Mouse (Mus musculus): ENCODE measurements around the gene Hpse2.
"Not testable (repeated sequence)": the region's sequence is repeated elsewhere in the genome, so short reads cannot be mapped to it uniquely, and the experiment has no call there.

Gene Hpse2

GRCm38 (mm10) chr19:43388017-43388904, at the start of gene Hpse2:
TSS of gene Hpse2 (minus strand) at chr19:43388355.
- DNase-seq (ENCODE audit: low spot score in 2 of 2), result no peak

GRCm38 (mm10) chr19:43427446-43428224, 39.5 kb upstream of the Hpse2 start:
- no peak for DNase-seq (ENCODE audit: low spot score in 2 of 2)

GRCm38 (mm10) chr19:43424082-43424481, 35.9 kb upstream of the Hpse2 start:
- no peak for DNase-seq (ENCODE audit: low spot score in 2 of 2)

GRCm38 (mm10) chr19:43420506-43420905, 32.4 kb upstream of the Hpse2 start:
- DNase-seq (ENCODE audit: low spot score in 2 of 2), result no peak

GRCm38 (mm10) chr19:43415565-43415964, 27.4 kb upstream of the Hpse2 start:
- no peak for DNase-seq (ENCODE audit: low spot score in 2 of 2)

GRCm38 (mm10) chr19:43407181-43407580, 19.0 kb upstream of the Hpse2 start:
- no peak for DNase-seq (ENCODE audit: low spot score in 2 of 2)

- DNase-seq (ENCODE audit: low spot score in 2 of 2), result no peak
These were observed 8.2 kb upstream of the Hpse2 start for GRCm38 (mm10) chr19:43396327-43396726.

GRCm38 (mm10) chr19:43387071-43387770, 934 bp downstream of the Hpse2 start:
- no peak for DNase-seq (ENCODE audit: low spot score in 2 of 2)

- no peak for DNase-seq (ENCODE audit: low spot score in 2 of 2)
These were observed 1.9 kb downstream of the Hpse2 start for GRCm38 (mm10) chr19:43386041-43386952.

- DNase-seq (ENCODE audit: low spot score in 2 of 2), result no peak
These were observed 2.7 kb downstream of the Hpse2 start for GRCm38 (mm10) chr19:43385451-43385850.

- DNase-seq (ENCODE audit: low spot score in 2 of 2), result no peak
These were observed 3.1 kb downstream of the Hpse2 start for GRCm38 (mm10) chr19:43384978-43385431.

GRCm38 (mm10) chr19:43384346-43384977, 3.7 kb downstream of the Hpse2 start:
- no peak for DNase-seq (ENCODE audit: low spot score in 2 of 2)

- no peak for DNase-seq (ENCODE audit: low spot score in 2 of 2)
These were observed 29.3 kb downstream of the Hpse2 start for GRCm38 (mm10) chr19:43358830-43359229.

- DNase-seq (ENCODE audit: low spot score in 2 of 2), result peak; percentile 10 to 17
These were observed 77.0 kb downstream of the Hpse2 start for GRCm38 (mm10) chr19:43311125-43311524.

GRCm38 (mm10) chr19:43306756-43307155, 81.4 kb downstream of the Hpse2 start:
- DNase-seq (ENCODE audit: low spot score in 2 of 2), result no peak

- DNase-seq (ENCODE audit: low spot score in 2 of 2), result not testable (repeated sequence)
These were observed 106.8 kb downstream of the Hpse2 start for GRCm38 (mm10) chr19:43281336-43281735.

GRCm38 (mm10) chr19:43243993-43244392, 144.2 kb downstream of the Hpse2 start:
- DNase-seq (ENCODE audit: low spot score in 2 of 2), result no peak

- DNase-seq (ENCODE audit: low spot score in 2 of 2), result no peak
These were observed 156.4 kb downstream of the Hpse2 start for GRCm38 (mm10) chr19:43231711-43232110.

- no peak for DNase-seq (ENCODE audit: low spot score in 2 of 2)
These were observed 194.6 kb downstream of the Hpse2 start for GRCm38 (mm10) chr19:43193562-43193961.

- DNase-seq (ENCODE audit: low spot score in 2 of 2), result no peak
These were observed 212.7 kb downstream of the Hpse2 start for GRCm38 (mm10) chr19:43175437-43175965.

Data from frontal cortex, postnatal 25 days (tissue).